Mouse (Mus musculus): ENCODE results near the gene Dmrtb1. TPM values are rescaled to one million over a fixed set of nuclear protein-coding genes. Genes with fewer than 3 reads are reported as not detected.
A peak's percentile ranks its signal among the peaks of the same experiment; 100 is the strongest.

The Dmrtb1 gene
- total and polyA plus RNA-seq, 2 experiments from 2014 or later = 27.1 to 37.2 TPM

- ATAC-seq (ENCODE audit: low FRiP score) (no peak), DNase-seq (ENCODE audit: low spot score) (no peak)
- Histone ChIP-seq H3K36me3 (ENCODE audit: insufficient read depth, low read length) (no peaks in the 10 kb centered on the region), H3K4me3 (ENCODE audit: low read depth, low read length) (no peak overlapping the region), H3K27ac (ENCODE audit: low read depth, low read length) (no peak overlapping the region), H3K9me3 (ENCODE audit: low read length) (no peaks in the 10 kb centered on the region), H3K27me3 (ENCODE audit: insufficient read depth, low read length) (no peaks in the 10 kb centered on the region; the same call in 1 of the 2 replicates), H3K4me2 (ENCODE audit: low read depth, low read length, poor library complexity, severe bottlenecking) (no peak overlapping the region), H3K9ac (replicated peaks; ENCODE audit: low read length, poor library complexity, severe bottlenecking) (no peak overlapping the region), H3K4me1 (ENCODE audit: insufficient read depth, low read length) (no peaks in the 10 kb centered on the region; the same call in 1 of the 2 replicates)
- 69% methylated on average over 5 of the region's 5 CpGs for WGBS
- TF ChIP-seq CTCF (IDR thresholded peaks at IDR 0.05) = no peak
These were observed 30.8 kb downstream of the Dmrtb1 start for GRCm38 (mm10) chr4:107653280-107653643.

DNA sequence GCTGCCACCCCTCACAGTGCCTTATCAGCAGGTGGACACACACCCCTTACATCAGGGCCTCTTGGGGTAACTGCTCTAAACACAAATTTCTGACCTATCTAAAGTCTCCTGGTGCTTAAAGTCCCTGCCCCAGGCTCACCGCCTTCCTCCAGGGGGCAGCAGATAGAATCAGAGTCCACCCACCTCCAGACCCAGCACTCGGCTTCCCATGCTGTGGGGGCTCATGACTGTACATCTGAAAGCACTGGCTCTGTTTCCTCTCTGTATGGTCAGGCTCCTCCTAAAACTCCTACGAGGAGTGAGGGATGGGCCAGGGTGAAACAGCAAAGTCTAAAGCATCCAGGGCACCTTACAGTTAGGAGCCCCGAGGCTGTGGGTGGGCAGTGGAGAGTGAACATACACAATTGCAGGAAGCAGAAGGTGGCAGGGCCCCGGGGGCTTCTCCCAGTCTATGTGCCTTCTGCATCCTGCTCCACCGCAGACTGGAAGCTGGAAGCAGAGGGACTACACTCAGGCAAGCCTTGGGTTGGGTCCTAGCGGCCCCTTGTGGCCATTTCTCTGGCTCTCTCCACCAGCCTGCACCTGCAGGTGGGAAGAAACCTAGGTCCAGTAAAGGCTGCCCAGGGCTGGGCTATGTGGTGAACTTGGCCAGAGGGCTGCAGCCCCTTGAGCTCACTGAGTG lies 31.3 kb downstream of the Dmrtb1 start:
- H3K9ac ChIP-seq (replicated peaks; ENCODE audit: low read length, poor library complexity, severe bottlenecking) = no peak overlapping the region

DNA sequence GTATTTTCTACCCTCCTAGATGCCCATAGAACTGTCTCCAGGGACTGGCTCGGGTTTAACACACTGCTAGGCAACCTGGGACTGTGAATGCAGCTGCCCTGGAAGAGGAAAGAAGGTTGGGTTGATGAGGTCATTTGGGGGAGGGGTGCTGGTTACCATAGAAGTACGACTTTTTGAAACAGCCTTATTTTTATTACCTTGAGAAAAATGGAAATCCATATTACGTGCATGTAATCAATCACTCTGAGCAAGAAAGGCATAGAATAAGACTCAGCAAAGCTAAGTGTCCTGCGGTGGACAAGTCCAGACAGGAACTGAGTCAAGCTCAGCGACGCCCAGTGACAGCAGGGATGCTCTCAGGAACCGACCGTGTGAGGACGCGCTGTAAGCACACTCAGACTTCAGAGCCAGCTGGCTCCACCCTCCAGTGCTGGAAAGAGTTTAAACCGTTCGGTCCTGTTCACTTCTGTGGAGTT lies 33.0 kb downstream of the Dmrtb1 start:
- DNase-seq (ENCODE audit: low spot score) = peak; percentile 51

More for the DNA sequence above, 31.3 kb downstream of the Dmrtb1 start:
- Histone ChIP-seq H3K4me2 (ENCODE audit: low read depth, low read length, poor library complexity, severe bottlenecking) (no peak overlapping the region; the same call in 1 of the 2 replicates), H3K9me3 (ENCODE audit: low read length) (no peaks in the 10 kb centered on the region), H3K27ac (ENCODE audit: low read depth, low read length) (no peak overlapping the region), H3K4me1 (ENCODE audit: insufficient read depth, low read length) (no peaks in the 10 kb centered on the region; the same call in 1 of the 2 replicates), H3K4me3 (ENCODE audit: low read depth, low read length) (no peak overlapping the region), H3K27me3 (ENCODE audit: insufficient read depth, low read length) (no peaks in the 10 kb centered on the region; the same call in 1 of the 2 replicates), H3K36me3 (ENCODE audit: insufficient read depth, low read length) (no peaks in the 10 kb centered on the region)
- WGBS = 11% methylated on average over 7 of the region's 7 CpGs
- peak; percentile 95 for TF ChIP-seq CTCF (IDR thresholded peaks at IDR 0.05)
- ATAC-seq (ENCODE audit: low FRiP score) = peak; percentile 85
- DNase-seq (ENCODE audit: low spot score) = peak; percentile 93

DNA sequence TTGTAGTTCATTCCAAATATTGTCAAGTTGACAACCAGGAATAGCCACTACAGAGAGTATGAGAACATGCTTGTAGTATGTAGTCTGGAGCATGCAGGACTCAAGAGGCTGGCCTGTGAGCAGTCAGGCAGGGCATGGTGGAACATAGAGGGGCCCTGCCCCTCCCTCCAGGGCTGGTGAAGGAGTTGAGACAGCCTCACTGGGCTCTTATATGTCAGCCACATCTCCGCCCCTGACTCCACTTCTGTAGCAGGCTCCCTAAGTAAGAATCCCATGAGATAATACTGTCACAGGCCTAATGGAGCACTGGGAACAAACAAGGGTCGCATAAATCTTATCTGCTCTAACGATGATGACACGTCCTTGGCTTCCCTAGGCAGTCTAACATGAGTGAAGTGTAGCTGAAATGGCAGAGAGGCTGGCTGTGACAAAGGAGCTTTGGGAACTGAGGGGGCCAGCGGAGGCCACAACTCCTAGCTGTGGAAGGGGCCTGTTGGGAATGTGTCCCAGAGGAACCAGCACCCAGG lies 35.0 kb downstream of the Dmrtb1 start:
- Histone ChIP-seq H3K36me3 (ENCODE audit: insufficient read depth, low read length) (no peaks in the 10 kb centered on the region), H3K27ac (ENCODE audit: low read depth, low read length) (no peak overlapping the region), H3K27me3 (ENCODE audit: insufficient read depth, low read length) (no peaks in the 10 kb centered on the region; the same call in 1 of the 2 replicates), H3K9ac (replicated peaks; ENCODE audit: low read length, poor library complexity, severe bottlenecking) (no peak overlapping the region), H3K9me3 (ENCODE audit: low read length) (no peaks in the 10 kb centered on the region), H3K4me2 (ENCODE audit: low read depth, low read length, poor library complexity, severe bottlenecking) (no peak overlapping the region), H3K4me1 (ENCODE audit: insufficient read depth, low read length) (no peaks in the 10 kb centered on the region; the same call in 1 of the 2 replicates), H3K4me3 (ENCODE audit: low read depth, low read length) (no peak overlapping the region)
- no peak for TF ChIP-seq CTCF (IDR thresholded peaks at IDR 0.05)
- ATAC-seq (ENCODE audit: low FRiP score) (no peak), DNase-seq (ENCODE audit: low spot score) (no peak)
- 89% methylated on average over 5 of the region's 5 CpGs for WGBS

More for the DNA sequence above, 33.0 kb downstream of the Dmrtb1 start:
- no peak for ATAC-seq (ENCODE audit: low FRiP score)
- Histone ChIP-seq H3K9me3 (ENCODE audit: low read length) (no peaks in the 10 kb centered on the region), H3K4me3 (ENCODE audit: low read depth, low read length) (no peak overlapping the region), H3K4me1 (ENCODE audit: insufficient read depth, low read length) (no peaks in the 10 kb centered on the region; the same call in 1 of the 2 replicates), H3K27ac (ENCODE audit: low read depth, low read length) (no peak overlapping the region), H3K9ac (replicated peaks; ENCODE audit: low read length, poor library complexity, severe bottlenecking) (no peak overlapping the region), H3K36me3 (ENCODE audit: insufficient read depth, low read length) (no peaks in the 10 kb centered on the region), H3K4me2 (ENCODE audit: low read depth, low read length, poor library complexity, severe bottlenecking) (no peak overlapping the region), H3K27me3 (ENCODE audit: insufficient read depth, low read length) (no peaks in the 10 kb centered on the region; the same call in 1 of the 2 replicates)
- TF ChIP-seq CTCF (IDR thresholded peaks at IDR 0.05) = no peak
- 17% methylated on average over 12 of the region's 12 CpGs for WGBS

GRCm38 (mm10) chr4:107641624-107642023 lies 42.4 kb downstream of the Dmrtb1 start:
- H3K4me1 ChIP-seq (ENCODE audit: insufficient read depth, low read length) = 0 out of 2 replicates have a peak, but pooled peaks cover 4% of the 10 kb centered on the region
- no peak overlapping the region for H3K27ac ChIP-seq (ENCODE audit: low read depth, low read length)
- H3K9me3 ChIP-seq (ENCODE audit: low read length) = no peaks in the 10 kb centered on the region
- no peak overlapping the region for H3K4me3 ChIP-seq (ENCODE audit: low read depth, low read length)
- no peak for ATAC-seq (ENCODE audit: low FRiP score)
- no peaks in the 10 kb centered on the region for H3K27me3 ChIP-seq (ENCODE audit: insufficient read depth, low read length)
- H3K9ac ChIP-seq (replicated peaks; ENCODE audit: low read length, poor library complexity, severe bottlenecking) = no peak overlapping the region
- no peak overlapping the region for H3K4me2 ChIP-seq (ENCODE audit: low read depth, low read length, poor library complexity, severe bottlenecking)
- H3K36me3 ChIP-seq (ENCODE audit: insufficient read depth, low read length) = no peaks in the 10 kb centered on the region
- no peak for TF ChIP-seq CTCF (IDR thresholded peaks at IDR 0.05)
- no peak for DNase-seq (ENCODE audit: low spot score)
- WGBS = 68% methylated on average over 4 of the region's 4 CpGs

- H3K4me2 ChIP-seq (ENCODE audit: low read depth, low read length, poor library complexity, severe bottlenecking) = no peak overlapping the region
- H3K4me3 ChIP-seq (ENCODE audit: low read depth, low read length) = no peak overlapping the region
- DNase-seq (ENCODE audit: low spot score) (no peak), ATAC-seq (ENCODE audit: low FRiP score) (no peak)
- TF ChIP-seq CTCF (IDR thresholded peaks at IDR 0.05) = no peak
- H3K9me3 ChIP-seq (ENCODE audit: low read length) = no peaks in the 10 kb centered on the region
- 58% methylated on average over 10 of the region's 10 CpGs for WGBS
- no peak overlapping the region for H3K9ac ChIP-seq (replicated peaks; ENCODE audit: low read length, poor library complexity, severe bottlenecking)
- 0 out of 2 replicates have a peak, but pooled peaks cover 4% of the 10 kb centered on the region for H3K4me1 ChIP-seq (ENCODE audit: insufficient read depth, low read length)
- no peak overlapping the region for H3K27ac ChIP-seq (ENCODE audit: low read depth, low read length)
- no peaks in the 10 kb centered on the region for H3K27me3 ChIP-seq (ENCODE audit: insufficient read depth, low read length)
- no peaks in the 10 kb centered on the region for H3K36me3 ChIP-seq (ENCODE audit: insufficient read depth, low read length)
These were observed 45.7 kb downstream of the Dmrtb1 start for GRCm38 (mm10) chr4:107638303-107638702.

Measured in midbrain, postnatal 0 days (tissue).